Mouse (Mus musculus): Measurements from ENCODE around the gene 1700019D03Rik.

DNA sequence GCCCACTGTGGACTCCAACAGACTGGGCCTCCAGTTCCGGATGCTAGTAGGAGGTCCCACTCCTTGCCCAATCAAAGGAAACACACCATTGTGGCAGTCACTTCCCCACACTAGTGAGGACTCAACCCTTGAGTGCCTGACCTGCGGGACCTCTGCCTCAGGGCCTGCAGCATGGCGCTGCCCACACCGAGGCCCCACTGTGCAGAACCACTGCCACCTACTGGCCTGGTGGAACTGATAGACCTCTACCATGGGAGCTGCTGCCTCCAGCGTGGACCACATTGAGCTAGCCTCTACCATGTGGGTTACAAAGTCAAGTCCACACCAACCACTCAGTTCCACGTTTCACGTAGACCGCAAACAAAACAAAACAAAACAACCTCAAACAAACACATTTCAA lies 55.4 kb downstream of the 1700019D03Rik start:
- TF ChIP-seq GATA1 (IDR thresholded peaks at IDR 0.05; ENCODE audit: low read length), result no peak
- no peak for TF ChIP-seq TAL1 (IDR thresholded peaks at IDR 0.05; ENCODE audit: low read length)

All from erythroblast, embryonic 14.5 days (primary cell).